Mouse (Mus musculus) gastrocnemius, postnatal 36 days (tissue): ENCODE results near the gene Usp13. TPM values are rescaled to one million over a fixed set of nuclear protein-coding genes. Genes with fewer than 3 reads are reported as not detected.

Source experiments
- DNase-seq, 2 experiments: peaks; one replicate each; pipeline ENCODE4 v3.0.0; 2022
- intact Hi-C: fragments of 180-260 bp; cut with DNase I; formaldehyde crosslinking; loops from one replicate; pipeline ENCODE4 v1.15.1; 2025
- long read RNA-seq, 2 experiments: library from polyadenylated mRNA; stranded (forward); transcript quantifications; one replicate each; pipeline ENCODE4 v2.0.0; 2021
- total RNA-seq, 2 experiments: library from RNA; stranded (reverse); gene quantifications; 2 replicates each; pipeline ENCODE4 v1.2.3; 2021

Gene Usp13
- 100 to 1,000 TPM; 211 to 213 TPM for total RNA-seq
- long read RNA-seq, experiment 1, full-length matches to known transcripts, result 64 of 157 reads
- long read RNA-seq, experiment 1, partial matches to known transcripts, result 36 of 157 reads
- long read RNA-seq, experiment 1, other reads (novel, unspliced or antisense), result 57 of 157 reads
- long read RNA-seq, experiment 2, full-length matches to known transcripts, result 92 of 204 reads
- long read RNA-seq, experiment 2, partial matches to known transcripts, result 40 of 204 reads
- long read RNA-seq, experiment 2, other reads (novel, unspliced or antisense), result 72 of 204 reads

DNA sequence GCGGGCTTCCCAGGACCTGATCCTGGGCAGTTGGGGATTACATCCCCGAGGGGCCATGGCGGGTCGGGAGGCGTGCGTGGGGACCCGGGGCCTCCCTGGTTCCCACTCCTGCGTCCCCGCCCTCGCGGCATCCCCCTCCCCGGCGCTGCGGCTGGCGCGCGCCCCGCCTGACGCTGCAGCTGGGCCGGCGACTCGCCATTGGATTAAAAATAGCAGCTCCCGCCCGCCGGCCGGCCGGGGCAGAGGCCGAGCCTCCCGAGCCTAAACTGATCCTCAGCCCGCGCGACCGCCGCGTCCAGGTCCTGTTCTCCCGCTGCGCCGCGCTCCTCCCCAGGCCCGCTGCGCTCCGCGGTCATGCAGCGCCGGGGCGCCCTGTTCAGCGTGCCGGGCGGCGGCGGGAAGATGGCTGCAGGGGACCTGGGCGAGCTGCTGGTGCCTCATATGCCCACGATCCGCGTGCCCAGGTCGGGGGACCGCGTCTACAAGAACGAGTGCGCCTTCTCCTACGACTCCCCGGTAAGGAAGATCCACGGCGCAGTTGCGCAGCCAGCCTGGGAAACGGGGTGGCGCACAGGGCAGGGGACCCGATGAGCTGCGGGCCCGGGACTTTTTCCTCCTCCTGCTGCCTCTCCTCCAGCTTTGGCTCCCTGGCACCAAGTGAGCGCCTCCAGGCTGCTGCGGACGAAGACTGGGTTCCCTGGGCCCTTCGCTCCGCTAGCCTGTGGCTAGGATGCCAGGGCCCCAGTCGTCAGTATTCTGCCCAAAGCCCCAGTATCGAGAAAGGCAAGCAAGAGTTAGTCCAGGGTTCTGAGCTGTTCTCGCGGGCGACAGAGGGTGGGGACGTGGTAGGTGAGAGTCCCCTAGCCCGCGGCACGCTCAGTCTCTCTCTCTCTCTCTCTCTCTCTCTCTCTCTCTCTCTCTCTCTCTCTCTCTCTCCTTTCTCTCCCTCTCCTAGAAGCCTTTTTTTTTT lies at the start of gene Usp13:
TSS of gene Usp13 (plus strand) at position 190 of the 970 bp plus-strand sequence.
- intact Hi-C loops, result loop anchor here (5.0 kb wide), 2 partner anchors 70 to 80 kb away; partner anchors contain the start of genes Mrpl47 and Ndufb5
- peak; percentile 75 to 77 for DNase-seq

DNA sequence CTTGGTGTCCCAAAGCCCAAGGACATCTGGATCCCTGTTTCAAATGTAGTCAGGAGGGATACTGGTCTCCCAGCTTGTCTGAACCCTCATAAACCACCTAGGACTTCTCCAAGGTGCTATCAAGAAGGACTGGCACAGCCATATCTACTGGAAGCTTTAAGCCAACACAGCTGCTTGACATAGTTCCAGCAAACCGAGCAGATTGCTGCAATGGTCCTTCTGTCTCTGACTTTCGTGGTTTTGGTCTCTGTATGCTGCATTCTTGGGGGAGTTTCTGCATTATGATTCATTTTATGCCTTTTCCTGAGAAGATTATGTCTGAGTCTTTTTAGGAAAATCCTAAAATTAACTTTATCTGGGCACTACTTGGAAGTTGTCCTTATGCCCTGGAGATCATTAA lies 46.6 kb upstream of the Usp13 start:
- intact Hi-C loops, result no loop called here
- DNase-seq, result no peak

- intact Hi-C loops, result loop anchor here (5.0 kb wide), 2 partner anchors 70 to 80 kb away; partner anchors contain the start of genes Mrpl47 and Ndufb5
- no peak for DNase-seq
Observed at GRCm38 (mm10) chr3:32817001-32817356, 367 bp upstream of the Usp13 start.

- intact Hi-C loops, result loop anchor here (5.0 kb wide), 2 partner anchors 69 to 81 kb away; partner anchors contain the start of genes Mrpl47 and Ndufb5
- DNase-seq, result peak in 1 of 2 experiments; percentile 34
Observed at GRCm38 (mm10) chr3:32818327-32818900, 1.1 kb downstream of the Usp13 start.

- DNase-seq, result no peak
- intact Hi-C loops, result no loop called here
Observed at GRCm38 (mm10) chr3:32822620-32823019, 5.3 kb downstream of the Usp13 start.

DNA sequence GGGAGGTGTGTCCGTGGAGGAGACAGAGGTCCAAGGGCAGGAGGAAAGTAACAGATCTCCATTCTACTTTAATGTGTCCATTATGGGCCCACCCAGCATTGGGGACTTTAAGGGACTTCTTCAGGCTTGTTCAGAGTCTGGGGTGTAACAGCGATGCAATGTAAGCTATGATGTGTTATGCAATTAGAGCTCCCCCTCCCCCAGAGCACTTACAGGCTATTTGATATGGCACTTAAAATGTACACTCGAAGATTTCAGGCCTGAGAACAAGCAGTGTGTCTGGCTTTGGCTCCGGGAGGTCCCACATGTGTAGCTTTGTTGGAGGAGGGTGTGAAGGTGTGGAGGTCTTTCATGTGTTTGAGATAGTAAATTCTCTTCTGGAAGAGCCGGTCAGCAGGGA lies 7.6 kb downstream of the Usp13 start:
- intact Hi-C loops, result no loop called here

DNA sequence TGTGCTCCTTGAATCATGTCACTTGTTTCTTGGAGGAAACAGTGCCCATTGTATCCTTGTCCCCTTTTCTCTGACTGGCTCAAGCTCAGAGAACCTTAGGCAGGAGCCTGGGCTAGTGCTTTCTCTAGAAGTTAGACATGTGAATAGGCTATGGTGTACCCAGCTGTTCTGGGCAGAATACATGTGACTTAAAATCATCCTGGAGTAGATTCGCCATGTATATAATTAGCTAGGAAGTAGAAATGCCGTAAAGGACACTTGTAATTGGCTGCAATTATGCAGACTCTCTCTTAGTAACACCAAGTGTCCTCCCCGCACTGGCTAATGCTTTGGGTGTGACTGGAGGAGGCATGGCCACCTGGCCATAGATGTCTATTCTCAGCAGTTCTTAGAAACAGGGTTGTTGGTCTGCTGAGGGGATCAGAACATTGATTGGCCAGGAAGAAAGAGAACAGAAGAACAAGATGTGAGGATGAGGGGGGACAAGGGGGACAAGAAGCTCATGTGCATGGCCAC lies 8.7 kb downstream of the Usp13 start:
- intact Hi-C loops, result no loop called here

More for the DNA sequence above, 7.6 kb downstream of the Usp13 start:
- no peak for DNase-seq

DNA sequence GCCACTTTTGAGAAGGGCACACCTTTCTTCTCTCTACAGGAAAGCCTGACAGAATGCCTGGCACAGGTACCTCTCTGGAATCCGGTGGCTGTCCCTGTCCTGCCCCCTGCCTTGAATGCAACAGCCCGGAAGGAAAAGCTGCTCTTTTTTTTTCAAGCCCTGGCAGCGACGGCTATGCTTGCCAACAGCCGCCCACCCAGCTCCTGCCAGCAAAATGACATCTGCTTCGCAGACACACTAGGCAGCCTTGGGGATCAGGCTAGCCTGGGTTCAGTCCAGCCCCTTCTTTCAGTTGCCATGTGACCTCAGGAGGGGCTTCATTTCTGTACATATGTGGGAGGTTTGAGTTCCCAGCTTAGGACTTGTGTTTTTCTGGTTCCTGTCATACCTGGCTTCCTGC lies 9.4 kb downstream of the Usp13 start:
- no peak for DNase-seq
- intact Hi-C loops, result no loop called here

More for the DNA sequence above, 8.7 kb downstream of the Usp13 start:
- DNase-seq, result no peak

GRCm38 (mm10) chr3:32833871-32834270 lies 16.5 kb downstream of the Usp13 start:
- DNase-seq, result no peak
- intact Hi-C loops, result no loop called here

GRCm38 (mm10) chr3:32837847-32838246 lies 20.5 kb downstream of the Usp13 start:
- DNase-seq, result no peak
- intact Hi-C loops, result no loop called here

GRCm38 (mm10) chr3:32856362-32857107 lies 39.2 kb downstream of the Usp13 start:
- intact Hi-C loops, result no loop called here
- DNase-seq, result no peak

DNA sequence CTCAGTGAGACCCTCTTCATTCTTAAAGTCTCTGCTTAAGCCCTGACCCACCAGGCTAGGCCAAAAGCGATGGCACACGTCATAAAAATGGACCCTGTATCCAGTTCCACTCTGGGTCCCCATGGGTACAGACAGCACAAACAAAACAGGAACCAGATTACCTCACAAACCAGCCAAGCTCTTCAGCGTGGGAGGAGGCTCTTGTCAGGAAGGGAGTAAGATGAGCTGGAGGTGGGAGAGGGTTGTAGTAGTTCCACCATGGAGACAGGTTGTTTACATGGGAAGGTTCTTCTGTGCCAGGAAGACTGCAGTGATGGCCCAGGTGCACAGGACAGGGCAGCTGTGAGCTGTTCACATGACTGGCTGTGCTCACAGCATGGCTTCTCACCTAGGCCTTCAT lies 53.7 kb downstream of the Usp13 start:
- no peak for DNase-seq
- intact Hi-C loops, result no loop called here

GRCm38 (mm10) chr3:32886386-32886785 lies 69.0 kb downstream of the Usp13 start:
- intact Hi-C loops, result loop anchor here (5.0 kb wide), 1 partner anchor 69 kb away; the partner anchor contains the start of gene Usp13
- no peak for DNase-seq

- intact Hi-C loops, result loop anchor here (5.0 kb wide), 1 partner anchor 72 kb away; the partner anchor contains the start of gene Usp13
- DNase-seq, result no peak
Observed at GRCm38 (mm10) chr3:32888886-32889285, 71.5 kb downstream of the Usp13 start.

DNA sequence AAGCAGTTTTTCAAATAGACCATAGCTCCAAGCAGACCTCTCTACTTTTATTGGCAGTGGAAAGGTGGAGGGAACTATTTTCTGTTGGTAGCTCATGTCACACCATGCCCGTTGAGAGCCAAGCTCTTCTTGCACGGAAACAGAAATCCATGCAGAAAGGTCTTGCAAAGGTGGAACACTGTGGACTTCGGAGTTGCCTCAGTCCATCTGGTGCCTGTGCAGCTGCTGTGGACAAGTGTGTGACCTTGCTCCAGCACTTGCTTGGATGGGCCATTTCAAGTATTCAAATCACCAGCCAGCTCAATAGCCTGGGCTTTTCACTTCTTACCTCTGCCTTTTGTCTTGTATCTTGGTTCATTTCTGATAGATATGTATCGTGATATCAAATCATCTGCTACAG lies 72.8 kb downstream of the Usp13 start:
- intact Hi-C loops, result loop anchor here (10.0 kb wide), 1 partner anchor 155 kb away; the partner anchor contains the start of genes Mrpl47 and Ndufb5

GRCm38 (mm10) chr3:32903462-32903861 lies 86.1 kb downstream of the Usp13 start:
- no peak for DNase-seq
- intact Hi-C loops, result no loop called here

More for the DNA sequence above, 72.8 kb downstream of the Usp13 start:
- DNase-seq, result no peak

GRCm38 (mm10) chr3:32904599-32904998 lies 87.3 kb downstream of the Usp13 start:
- DNase-seq, result no peak
- intact Hi-C loops, result no loop called here

DNA sequence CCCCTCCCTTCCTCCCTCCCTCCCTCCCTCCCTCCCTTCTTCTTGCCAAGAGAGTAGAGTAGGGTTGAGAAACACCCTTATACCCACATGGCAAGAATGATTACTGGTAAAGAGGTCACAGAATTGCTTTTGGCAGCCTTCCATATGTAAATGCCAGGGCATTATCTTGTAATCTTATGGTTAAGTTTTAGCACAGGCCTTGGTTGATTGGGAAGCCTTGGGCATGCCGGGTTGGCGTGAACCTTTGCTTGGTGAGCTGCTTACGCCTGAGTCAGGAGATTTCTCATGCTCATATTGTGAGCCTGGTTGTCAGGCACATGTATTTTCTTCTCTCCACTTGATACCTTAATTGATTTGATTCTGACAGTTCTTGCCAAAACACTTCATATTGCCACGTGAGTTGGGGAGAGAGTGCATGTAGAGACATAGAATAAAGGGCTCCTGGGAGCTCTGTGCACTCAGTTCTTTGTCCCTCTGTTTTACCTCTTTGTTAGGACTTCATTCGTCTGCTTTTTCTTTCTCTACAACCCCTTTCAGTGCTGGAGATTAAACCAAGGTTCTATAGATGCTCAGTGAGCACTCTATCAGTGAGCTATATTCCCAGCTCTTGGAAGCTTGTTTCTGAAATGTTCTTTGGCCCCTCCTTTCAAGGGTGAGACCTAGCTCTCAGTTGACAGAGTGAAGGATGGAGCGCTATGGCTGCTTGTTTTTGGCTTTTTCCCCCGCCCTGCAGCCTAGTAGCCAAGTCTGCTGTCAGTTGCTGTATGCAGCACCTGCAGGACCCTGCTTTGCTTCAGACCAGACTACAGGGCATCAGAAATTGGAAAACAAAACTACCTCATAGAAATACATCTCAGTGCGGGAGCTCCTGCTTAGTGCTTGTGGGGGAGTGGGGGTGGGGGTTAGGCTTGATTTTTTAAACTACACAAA lies 88.8 kb downstream of the Usp13 start:
- no peak for DNase-seq
- intact Hi-C loops, result loop anchor here (5.0 kb wide), 1 partner anchor 159 kb away; no protein-coding TSS in a partner anchor
